ENCODE assay signal across 9 mouse cellular contexts in the genomic region with DNA sequence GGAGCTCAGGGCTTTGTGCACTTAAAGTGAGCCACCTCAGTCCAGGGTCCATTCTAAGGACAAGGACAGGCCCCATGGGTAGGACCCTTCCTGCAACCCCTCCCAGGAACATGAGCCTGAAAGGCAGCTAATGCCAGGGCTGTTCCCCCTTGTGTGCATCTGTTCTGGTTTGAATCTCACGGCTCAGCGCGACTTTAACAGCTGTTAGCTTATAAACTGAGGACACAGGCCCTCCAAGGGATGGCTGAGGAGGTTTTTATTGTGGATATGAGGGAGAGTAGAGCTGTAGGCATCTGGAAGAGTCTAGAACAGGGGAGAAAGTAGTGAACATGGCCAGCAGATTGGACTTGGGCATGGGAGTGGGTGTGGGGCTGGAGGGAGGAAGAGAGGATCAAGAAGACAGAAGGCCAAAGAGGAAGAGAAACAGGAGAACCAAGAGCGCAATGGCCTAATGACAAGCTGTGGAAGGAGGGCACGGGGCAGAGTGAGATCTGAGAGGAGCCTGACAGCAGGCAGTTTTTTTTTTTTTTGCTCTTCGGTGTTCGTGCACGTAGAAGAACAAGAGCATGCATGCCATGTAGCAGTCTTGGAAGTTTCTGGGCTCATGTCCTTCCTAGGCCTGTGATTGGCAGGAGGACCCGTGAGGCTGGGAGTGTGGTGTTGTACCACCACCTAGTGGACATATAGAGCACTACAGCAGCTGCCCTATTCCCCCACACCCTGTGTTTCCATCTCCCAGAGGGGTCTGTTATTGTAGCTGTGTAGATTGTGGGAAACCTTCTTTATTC.
A peak's percentile ranks its signal among the peaks of the same experiment; 100 is the strongest.
DNase-seq lines count a peak whose midpoint lies in the region; ATAC-seq and TF ChIP-seq lines count a peak whose summit lies in the region.
"Had no signal": no experiment of that assay in that cellular context is flagged by ENCODE, and none has a peak within 500 bp of the region (broad histone marks: within the 10 kb centered on the region; RNA-seq: fewer than 3 reads in every experiment).

No protein-coding gene starts in this region.

- H3K4me3 ChIP-seq in limb, embryonic 14.5 days (replicated peaks; ENCODE audit: low read length): no peak overlapping the region
- H3K4me3 ChIP-seq: erythroblast, embryonic 14.5 days had no signal

- H3K4me1 ChIP-seq in limb, embryonic 14.5 days (ENCODE audit: control insufficient read depth, insufficient read depth, low read length): peaks cover 34% of the 10 kb centered on the region

- H3K36me3 ChIP-seq in limb, embryonic 14.5 days (ENCODE audit: control insufficient read depth, insufficient read depth, low read length): no peaks in the 10 kb centered on the region

- H3K9ac ChIP-seq in limb, embryonic 14.5 days (ENCODE audit: low read depth, low read length, severe bottlenecking): peak overlapping the region; percentile 28; the same call in 1 of the 2 replicates

- ATAC-seq in limb, embryonic 14.5 days (ENCODE audit: low FRiP score, low read depth): peak; percentile 64; the same call in 1 of the 2 replicates
- peak; percentile 68 for ATAC-seq in monocyte, adult 5-6 weeks (replicated peaks; ENCODE audit: insufficient number of reproducible peaks, low FRiP score, low TSS enrichment, poor library complexity, severe bottlenecking)

- 18% methylated on average over 9 of the region's 9 CpGs for WGBS in limb, embryonic 14.5 days

- intact Hi-C loops in heart, postnatal 10 days (cut with DNase I): loop anchor here (1.0 to 10.0 kb wide), 6 partner anchors 19 to 869 kb away; partner anchors contain the start of genes Rpl14 and Trak1

- H3K4me2 ChIP-seq in limb, embryonic 14.5 days (replicated peaks; ENCODE audit: low read depth, low read length, severe bottlenecking): no peak overlapping the region

- H3K9me3 ChIP-seq in limb, embryonic 14.5 days (ENCODE audit: control insufficient read depth, low read length): no peaks in the 10 kb centered on the region

- H3K27ac ChIP-seq in limb, embryonic 14.5 days (replicated peaks; ENCODE audit: low read depth, low read length): no peak overlapping the region

- H3K27me3 ChIP-seq in limb, embryonic 14.5 days (ENCODE audit: control insufficient read depth, insufficient read depth, low read length): no peaks in the 10 kb centered on the region

- DNase-seq in heart, adult 18-20 months: peak; percentile 61 to 78
- no peak for DNase-seq in heart, adult 8-10 months (ENCODE audit: low spot score)
- DNase-seq in NIH3T3 (ENCODE audit: low read depth): peak; percentile 86
- DNase-seq in embryo, embryonic 9.5 days (ENCODE audit: extremely low spot score): peak; percentile 79
- peak; percentile 69 to 77 for DNase-seq in heart, postnatal 10 days
- peak; percentile 86 for DNase-seq in limb, embryonic 14.5 days (ENCODE audit: low spot score)
- DNase-seq in thymus, postnatal 4 days: peak; percentile 72

- TF ChIP-seq POLR2A in limb, embryonic 14.5 days (IDR thresholded peaks at IDR 0.05; ENCODE audit: borderline replicate concordance, extremely low read depth, insufficient read depth, insufficient read length): no peak
